Mouse (Mus musculus) stomach, embryonic 16.5 days (tissue): ENCODE data around the gene Sdc3. TPM values are rescaled to one million over a fixed set of nuclear protein-coding genes. Genes with fewer than 3 reads are reported as not detected.

Experiments
- ATAC-seq: fragments of 200-750 bp; cut with Nextera tagmentation; 2 replicates; pipeline ENCODE4 v1.8.0; 2017; ENCODE audit warnings: moderate number of reproducible peaks, moderate TSS enrichment; ENCODE audit not compliant: insufficient read depth, low FRiP score
- H3K27ac ChIP-seq: fragments of 300-500 bp; sonication (generic); 2 replicates; pipeline ENCODE4 v1.5.1; 2014; ENCODE audit warnings: low read length
- H3K27me3 ChIP-seq: fragments of 300-500 bp; sonication (generic); 2 replicates; pipeline ENCODE4 v1.6.1; 2014; ENCODE audit warnings: low read length, control low read depth, mixed read lengths; ENCODE audit not compliant: control insufficient read depth, insufficient read depth
- H3K36me3 ChIP-seq: fragments of 300-500 bp; sonication (generic); 2 replicates; pipeline ENCODE4 v1.6.1; 2014; ENCODE audit warnings: low read length; ENCODE audit not compliant: control insufficient read depth, insufficient read depth
- H3K4me1 ChIP-seq: fragments of 300-500 bp; sonication (generic); 2 replicates; pipeline ENCODE4 v1.6.1; 2014; ENCODE audit warnings: low read length, control low read depth, mixed read lengths; ENCODE audit not compliant: control insufficient read depth, insufficient read depth
- H3K4me2 ChIP-seq: fragments of 300-500 bp; sonication (generic); 2 replicates; pipeline ENCODE4 v1.6.1; 2014; ENCODE audit warnings: low read depth, low read length, mixed read lengths
- H3K4me3 ChIP-seq: fragments of 300-500 bp; sonication (generic); replicated peaks from 2 replicates; pipeline ENCODE4 v1.5.1; 2014; ENCODE audit warnings: mild to moderate bottlenecking, low read length
- H3K9ac ChIP-seq: fragments of 300-500 bp; sonication (generic); 2 replicates; pipeline ENCODE4 v1.6.1; 2014; ENCODE audit warnings: low read length
- H3K9me3 ChIP-seq: fragments of 300-500 bp; sonication (generic); replicated peaks from 2 replicates; pipeline ENCODE4 v1.6.1; 2016; ENCODE audit warnings: low read length, control low read depth; ENCODE audit not compliant: control insufficient read depth
- WGBS: fragments of 180-500 bp; shearing (Covaris S2); extraction: QIAGEN DNeasy Blood & Tissue Kit; methylation state at CpG from one replicate; pipeline ENCODE4 v1.1.7; 2014; 5-methylcytosine and 5-hydroxymethylcytosine counted together
- polyA plus RNA-seq: library from polyadenylated mRNA; unstranded; fragments of >200 nt; fragmentation: Nextera tagmentation; extraction: Ambion mirVana; gene quantifications from 2 replicates; pipeline ENCODE4 v1.2.1, GENCODE M21; 2015

Sdc3 gene
- polyA plus RNA-seq, 1 experiment from 2014 or later = 23.2 TPM

GRCm38 (mm10) chr4:130806746-130807145 is 14.4 kb downstream of the Sdc3 start:
- H3K27me3 ChIP-seq = no peaks in the 10 kb centered on the region
- no peak overlapping the region for H3K9ac ChIP-seq
- no peak overlapping the region for H3K4me2 ChIP-seq
- ATAC-seq = no peak
- no peaks in the 10 kb centered on the region for H3K36me3 ChIP-seq
- no peak overlapping the region for H3K4me3 ChIP-seq
- H3K27ac ChIP-seq = no peak overlapping the region
- WGBS = 92% methylated on average over 9 of the region's 9 CpGs
- H3K9me3 ChIP-seq = no peaks in the 10 kb centered on the region
- peaks cover 21% of the 10 kb centered on the region for H3K4me1 ChIP-seq

GRCm38 (mm10) chr4:130809784-130810183 is 17.4 kb downstream of the Sdc3 start:
- Histone ChIP-seq H3K4me2 (no peak overlapping the region), H3K4me3 (no peak overlapping the region), H3K27ac (no peak overlapping the region), H3K36me3 (no peaks in the 10 kb centered on the region), H3K9me3 (no peaks in the 10 kb centered on the region), H3K4me1 (peaks cover 9% of the 10 kb centered on the region), H3K9ac (no peak overlapping the region), H3K27me3 (no peaks in the 10 kb centered on the region)
- 67% methylated on average over 5 of the region's 5 CpGs for WGBS
- no peak for ATAC-seq

- no peak overlapping the region for H3K4me2 ChIP-seq
- 64% methylated on average over 3 of the region's 3 CpGs for WGBS
- no peaks in the 10 kb centered on the region for H3K9me3 ChIP-seq
- no peak overlapping the region for H3K9ac ChIP-seq
- no peak overlapping the region for H3K4me3 ChIP-seq
- no peaks in the 10 kb centered on the region for H3K27me3 ChIP-seq
- H3K36me3 ChIP-seq = no peaks in the 10 kb centered on the region
- ATAC-seq = no peak
- H3K4me1 ChIP-seq = peaks cover 2% of the 10 kb centered on the region; the same call in 1 of the 2 replicates
- H3K27ac ChIP-seq = no peak overlapping the region
Observed at GRCm38 (mm10) chr4:130810845-130811244, 18.5 kb downstream of the Sdc3 start.

- Histone ChIP-seq H3K36me3 (no peaks in the 10 kb centered on the region), H3K27me3 (no peaks in the 10 kb centered on the region), H3K4me3 (no peak overlapping the region), H3K4me2 (no peak overlapping the region), H3K4me1 (peaks cover 2% of the 10 kb centered on the region; the same call in 1 of the 2 replicates), H3K9me3 (no peaks in the 10 kb centered on the region), H3K9ac (no peak overlapping the region), H3K27ac (no peak overlapping the region)
- ATAC-seq = no peak
- 68% methylated on average over 7 of the region's 7 CpGs for WGBS
Observed at GRCm38 (mm10) chr4:130811385-130811784, 19.0 kb downstream of the Sdc3 start.

GRCm38 (mm10) chr4:130813958-130814357 is 21.6 kb downstream of the Sdc3 start:
- Histone ChIP-seq H3K36me3 (no peaks in the 10 kb centered on the region), H3K9ac (no peak overlapping the region), H3K4me1 (peaks cover 2% of the 10 kb centered on the region; the same call in 1 of the 2 replicates), H3K27me3 (no peaks in the 10 kb centered on the region), H3K4me2 (no peak overlapping the region), H3K9me3 (no peaks in the 10 kb centered on the region), H3K4me3 (no peak overlapping the region), H3K27ac (no peak overlapping the region)
- 58% methylated on average over 2 of the region's 2 CpGs for WGBS
- ATAC-seq = no peak

GRCm38 (mm10) chr4:130814742-130815330 is 22.5 kb downstream of the Sdc3 start:
- Histone ChIP-seq H3K9me3 (no peaks in the 10 kb centered on the region), H3K36me3 (no peaks in the 10 kb centered on the region), H3K4me2 (no peak overlapping the region), H3K4me1 (no peaks in the 10 kb centered on the region; the same call in 1 of the 2 replicates), H3K4me3 (no peak overlapping the region), H3K27ac (no peak overlapping the region; the same call in 1 of the 2 replicates), H3K9ac (no peak overlapping the region), H3K27me3 (no peaks in the 10 kb centered on the region)
- ATAC-seq = no peak
- 60% methylated on average over 8 of the region's 8 CpGs for WGBS

GRCm38 (mm10) chr4:130815860-130816259 is 23.5 kb downstream of the Sdc3 start:
- no peak overlapping the region for H3K9ac ChIP-seq
- H3K27ac ChIP-seq = no peak overlapping the region
- WGBS = 78% methylated on average over 8 of the region's 8 CpGs
- H3K9me3 ChIP-seq = no peaks in the 10 kb centered on the region
- no peak for ATAC-seq
- H3K4me2 ChIP-seq = no peak overlapping the region
- H3K4me3 ChIP-seq = no peak overlapping the region
- no peaks in the 10 kb centered on the region; the same call in 1 of the 2 replicates for H3K4me1 ChIP-seq
- H3K27me3 ChIP-seq = no peaks in the 10 kb centered on the region
- H3K36me3 ChIP-seq = no peaks in the 10 kb centered on the region

GRCm38 (mm10) chr4:130819806-130820205 is 27.5 kb downstream of the Sdc3 start:
- Histone ChIP-seq H3K27ac (no peak overlapping the region), H3K4me3 (no peak overlapping the region), H3K4me1 (no peaks in the 10 kb centered on the region; the same call in 1 of the 2 replicates), H3K36me3 (peaks cover 6% of the 10 kb centered on the region; the same call in 1 of the 2 replicates), H3K4me2 (no peak overlapping the region), H3K27me3 (no peaks in the 10 kb centered on the region), H3K9me3 (no peaks in the 10 kb centered on the region), H3K9ac (no peak overlapping the region)
- no peak for ATAC-seq
- WGBS = 76% methylated on average over 3 of the region's 3 CpGs

- Histone ChIP-seq H3K4me3 (no peak overlapping the region), H3K27ac (no peak overlapping the region), H3K9me3 (no peaks in the 10 kb centered on the region), H3K36me3 (peaks cover 6% of the 10 kb centered on the region; the same call in 1 of the 2 replicates), H3K9ac (no peak overlapping the region), H3K4me2 (no peak overlapping the region), H3K27me3 (no peaks in the 10 kb centered on the region), H3K4me1 (no peaks in the 10 kb centered on the region)
- 69% methylated on average over 7 of the region's 7 CpGs for WGBS
- ATAC-seq = no peak
Observed at GRCm38 (mm10) chr4:130820594-130821255, 28.4 kb downstream of the Sdc3 start.
